Mouse (Mus musculus) right cerebral cortex, postnatal 4 days (tissue): ENCODE data around the gene Smad6.

Experiments
- DNase-seq: peaks from one replicate; pipeline ENCODE4 v3.0.0-alpha.2; 2022

Gene Smad6

GRCm38 (mm10) chr9:64021853-64022561 is at the start of gene Smad6:
Smad6 (minus strand) TSS chr9:64022059.
- peak; percentile 68 for DNase-seq

GRCm38 (mm10) chr9:64070674-64071073 is 48.8 kb upstream of the Smad6 start:
- no peak for DNase-seq

GRCm38 (mm10) chr9:64069131-64069530 is 47.3 kb upstream of the Smad6 start:
- DNase-seq: no peak

GRCm38 (mm10) chr9:64068571-64068970 is 46.7 kb upstream of the Smad6 start:
- no peak for DNase-seq

GRCm38 (mm10) chr9:64067787-64068186 is 45.9 kb upstream of the Smad6 start:
- DNase-seq: no peak

GRCm38 (mm10) chr9:64060033-64060539 is 38.2 kb upstream of the Smad6 start:
- no peak for DNase-seq

GRCm38 (mm10) chr9:64057903-64058650 is 36.2 kb upstream of the Smad6 start:
- peak; percentile 21 for DNase-seq

GRCm38 (mm10) chr9:64055162-64055561 is 33.3 kb upstream of the Smad6 start:
- no peak for DNase-seq

- DNase-seq: no peak
Measured at GRCm38 (mm10) chr9:64053786-64054185, 31.9 kb upstream of the Smad6 start.

GRCm38 (mm10) chr9:64051241-64051640 is 29.4 kb upstream of the Smad6 start:
- no peak for DNase-seq

- DNase-seq: no peak
Measured at GRCm38 (mm10) chr9:64050513-64051065, 28.7 kb upstream of the Smad6 start.

GRCm38 (mm10) chr9:64049471-64050380 is 27.9 kb upstream of the Smad6 start:
- DNase-seq: peak; percentile 38

- DNase-seq: no peak
Measured at GRCm38 (mm10) chr9:64045117-64045890, 23.4 kb upstream of the Smad6 start.

- no peak for DNase-seq
Measured at GRCm38 (mm10) chr9:64044343-64044742, 22.5 kb upstream of the Smad6 start.

GRCm38 (mm10) chr9:64042911-64043310 is 21.1 kb upstream of the Smad6 start:
- DNase-seq: no peak

GRCm38 (mm10) chr9:64042216-64042615 is 20.4 kb upstream of the Smad6 start:
- DNase-seq: no peak

GRCm38 (mm10) chr9:64029908-64030631 is 8.2 kb upstream of the Smad6 start:
- DNase-seq: no peak

- DNase-seq: no peak
Measured at GRCm38 (mm10) chr9:64025565-64025964, 3.7 kb upstream of the Smad6 start.

- no peak for DNase-seq
Measured at GRCm38 (mm10) chr9:64024976-64025375, 3.1 kb upstream of the Smad6 start.

GRCm38 (mm10) chr9:64022562-64023366 is 905 bp upstream of the Smad6 start:
- DNase-seq: peak; percentile 81
